Mouse (Mus musculus): ENCODE results near the gene Rabl2. TPM values are rescaled to one million over a fixed set of nuclear protein-coding genes. Genes with fewer than 3 reads are reported as not detected.

Gene Rabl2
- polyA plus RNA-seq, 1 experiment from 2014 or later, result 82.6 TPM

- Histone ChIP-seq H3K27me3 (ENCODE audit: control insufficient read depth, insufficient read depth, low read length) (no peaks in the 10 kb centered on the region), H3K27ac (replicated peaks; ENCODE audit: low read depth, low read length) (peak overlapping the region; percentile 83), H3K36me3 (ENCODE audit: control insufficient read depth, insufficient read depth, low read length) (peaks cover 16% of the 10 kb centered on the region), H3K4me1 (ENCODE audit: control insufficient read depth, insufficient read depth, low read length) (peaks cover 10% of the 10 kb centered on the region), H3K4me2 (ENCODE audit: low read length) (peak overlapping the region; percentile 77), H3K9ac (replicated peaks; ENCODE audit: low read length) (peak overlapping the region; percentile 71), H3K9me3 (ENCODE audit: control insufficient read depth, low read length) (no peaks in the 10 kb centered on the region), H3K4me3 (replicated peaks; ENCODE audit: low read depth, low read length) (peak overlapping the region; percentile 65)
- ATAC-seq (ENCODE audit: low FRiP score, low TSS enrichment) (no peak), DNase-seq (no peak)
- WGBS, result 2% methylated on average over 30 of the region's 30 CpGs
Observed at GRCm38 (mm10) chr15:89591317-89591716, 406 bp downstream of the Rabl2 start.

DNA sequence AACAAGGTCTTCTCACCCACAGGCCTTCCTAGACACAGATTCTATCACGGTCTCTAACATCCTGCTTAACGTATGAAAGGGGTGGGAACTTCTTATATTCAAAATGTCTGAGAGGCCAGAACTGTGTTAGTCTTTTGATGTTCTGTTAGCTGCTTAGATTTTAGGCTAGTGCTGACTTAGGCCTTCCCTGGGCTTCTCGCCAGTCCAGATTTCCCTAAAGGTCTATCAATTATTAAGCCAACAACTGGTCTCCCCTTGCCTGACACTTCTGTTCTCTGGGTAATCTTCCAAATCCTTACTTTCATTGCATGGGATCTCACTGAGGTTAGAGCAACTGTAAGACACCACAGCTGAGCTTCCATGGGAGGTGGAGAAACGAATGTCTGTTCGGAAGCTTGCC, 2.6 kb downstream of the Rabl2 start:
- Histone ChIP-seq H3K27me3 (ENCODE audit: control insufficient read depth, insufficient read depth, low read length) (no peaks in the 10 kb centered on the region), H3K9ac (replicated peaks; ENCODE audit: low read length) (no peak overlapping the region), H3K4me2 (ENCODE audit: low read length) (no peak overlapping the region), H3K9me3 (ENCODE audit: control insufficient read depth, low read length) (no peaks in the 10 kb centered on the region), H3K27ac (replicated peaks; ENCODE audit: low read depth, low read length) (no peak overlapping the region), H3K4me3 (replicated peaks; ENCODE audit: low read depth, low read length) (no peak overlapping the region), H3K4me1 (ENCODE audit: control insufficient read depth, insufficient read depth, low read length) (peaks cover 10% of the 10 kb centered on the region), H3K36me3 (ENCODE audit: control insufficient read depth, insufficient read depth, low read length) (peaks cover 38% of the 10 kb centered on the region)
- ATAC-seq (ENCODE audit: low FRiP score, low TSS enrichment) (no peak), DNase-seq (no peak)
- 85% methylated on average over 5 of the region's 5 CpGs for WGBS

DNA sequence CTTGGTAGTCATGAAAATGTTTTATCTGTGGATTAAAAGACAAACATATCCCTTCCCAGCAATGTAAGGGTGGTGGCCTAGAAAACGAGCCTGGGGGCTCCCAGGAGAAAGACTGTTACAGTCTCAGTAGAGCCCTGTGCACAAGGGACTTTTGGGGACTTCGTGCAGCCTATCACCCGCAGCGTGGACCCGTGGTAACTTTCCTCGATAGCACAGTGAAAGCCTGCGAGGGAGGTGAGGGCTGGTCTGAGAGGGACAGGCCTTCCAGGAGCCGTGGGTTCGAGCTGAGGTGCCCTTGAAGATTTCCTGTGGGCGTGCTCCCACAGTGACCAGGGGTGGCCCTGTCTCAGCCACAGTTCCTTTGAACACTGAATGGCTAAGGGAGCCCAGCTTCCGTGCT, 6.1 kb downstream of the Rabl2 start:
- Histone ChIP-seq H3K36me3 (ENCODE audit: control insufficient read depth, insufficient read depth, low read length) (peaks cover 55% of the 10 kb centered on the region), H3K4me2 (ENCODE audit: low read length) (no peak overlapping the region), H3K4me1 (ENCODE audit: control insufficient read depth, insufficient read depth, low read length) (peaks cover 2% of the 10 kb centered on the region), H3K27ac (replicated peaks; ENCODE audit: low read depth, low read length) (no peak overlapping the region), H3K9ac (replicated peaks; ENCODE audit: low read length) (no peak overlapping the region), H3K4me3 (replicated peaks; ENCODE audit: low read depth, low read length) (no peak overlapping the region), H3K9me3 (ENCODE audit: control insufficient read depth, low read length) (no peaks in the 10 kb centered on the region), H3K27me3 (ENCODE audit: control insufficient read depth, insufficient read depth, low read length) (no peaks in the 10 kb centered on the region)
- WGBS, result 91% methylated on average over 11 of the region's 11 CpGs
- DNase-seq (no peak), ATAC-seq (ENCODE audit: low FRiP score, low TSS enrichment) (no peak)

- DNase-seq (no peak), ATAC-seq (ENCODE audit: low FRiP score, low TSS enrichment) (no peak)
- Histone ChIP-seq H3K9ac (replicated peaks; ENCODE audit: low read length) (no peak overlapping the region), H3K36me3 (ENCODE audit: control insufficient read depth, insufficient read depth, low read length) (peaks cover 55% of the 10 kb centered on the region), H3K4me2 (ENCODE audit: low read length) (no peak overlapping the region), H3K9me3 (ENCODE audit: control insufficient read depth, low read length) (no peaks in the 10 kb centered on the region), H3K27me3 (ENCODE audit: control insufficient read depth, insufficient read depth, low read length) (no peaks in the 10 kb centered on the region), H3K4me1 (ENCODE audit: control insufficient read depth, insufficient read depth, low read length) (no peaks in the 10 kb centered on the region), H3K4me3 (replicated peaks; ENCODE audit: low read depth, low read length) (no peak overlapping the region), H3K27ac (replicated peaks; ENCODE audit: low read depth, low read length) (no peak overlapping the region)
- 92% methylated on average over 5 of the region's 5 CpGs for WGBS
Observed at GRCm38 (mm10) chr15:89585101-89585500, 6.6 kb downstream of the Rabl2 start.

- Histone ChIP-seq H3K4me3 (replicated peaks; ENCODE audit: low read depth, low read length) (no peak overlapping the region), H3K27ac (replicated peaks; ENCODE audit: low read depth, low read length) (no peak overlapping the region), H3K36me3 (ENCODE audit: control insufficient read depth, insufficient read depth, low read length) (peaks cover 49% of the 10 kb centered on the region), H3K27me3 (ENCODE audit: control insufficient read depth, insufficient read depth, low read length) (no peaks in the 10 kb centered on the region), H3K9me3 (ENCODE audit: control insufficient read depth, low read length) (no peaks in the 10 kb centered on the region), H3K4me2 (ENCODE audit: low read length) (no peak overlapping the region), H3K9ac (replicated peaks; ENCODE audit: low read length) (no peak overlapping the region), H3K4me1 (ENCODE audit: control insufficient read depth, insufficient read depth, low read length) (no peaks in the 10 kb centered on the region)
- no peak for DNase-seq
- ATAC-seq (ENCODE audit: low FRiP score, low TSS enrichment), result no peak
- 87% methylated on average over 7 of the region's 7 CpGs for WGBS
Observed at GRCm38 (mm10) chr15:89582494-89582893, 9.2 kb downstream of the Rabl2 start.

- ATAC-seq (ENCODE audit: low FRiP score, low TSS enrichment) (no peak), DNase-seq (no peak)
- WGBS, result 74% methylated on average over 8 of the region's 8 CpGs
- no peak overlapping the region for H3K27ac ChIP-seq (replicated peaks; ENCODE audit: low read depth, low read length)
- H3K9ac ChIP-seq (replicated peaks; ENCODE audit: low read length), result no peak overlapping the region
- H3K36me3 ChIP-seq (ENCODE audit: control insufficient read depth, insufficient read depth, low read length), result 0 out of 2 replicates have a peak, but pooled peaks cover 4% of the 10 kb centered on the region
- H3K4me2 ChIP-seq (ENCODE audit: low read length), result no peak overlapping the region
- H3K27me3 ChIP-seq (ENCODE audit: control insufficient read depth, insufficient read depth, low read length), result no peaks in the 10 kb centered on the region
- no peaks in the 10 kb centered on the region for H3K9me3 ChIP-seq (ENCODE audit: control insufficient read depth, low read length)
- no peak overlapping the region for H3K4me3 ChIP-seq (replicated peaks; ENCODE audit: low read depth, low read length)
- no peaks in the 10 kb centered on the region for H3K4me1 ChIP-seq (ENCODE audit: control insufficient read depth, insufficient read depth, low read length)
Observed at GRCm38 (mm10) chr15:89572147-89572546, 19.6 kb downstream of the Rabl2 start.

- Histone ChIP-seq H3K4me2 (ENCODE audit: low read length) (no peak within 1 kb of the TSS), H3K27me3 (ENCODE audit: control insufficient read depth, insufficient read depth, low read length) (no peaks in the 10 kb centered on the region), H3K4me1 (ENCODE audit: control insufficient read depth, insufficient read depth, low read length) (no peaks in the 10 kb centered on the region), H3K9me3 (ENCODE audit: control insufficient read depth, low read length) (no peaks in the 10 kb centered on the region), H3K4me3 (replicated peaks; ENCODE audit: low read depth, low read length) (no peak within 1 kb of the TSS), H3K9ac (replicated peaks; ENCODE audit: low read length) (no peak within 1 kb of the TSS), H3K27ac (replicated peaks; ENCODE audit: low read depth, low read length) (no peak within 1 kb of the TSS), H3K36me3 (ENCODE audit: control insufficient read depth, insufficient read depth, low read length) (0 out of 2 replicates have a peak, but pooled peaks cover 4% of the 10 kb centered on the region)
- DNase-seq (no peak), ATAC-seq (ENCODE audit: low FRiP score, low TSS enrichment) (no peak)
- WGBS, result 89% methylated on average over 6 of the region's 6 CpGs
Observed at GRCm38 (mm10) chr15:89568114-89568513, 23.6 kb downstream of the Rabl2 start, which contains the start of gene Acr. Gene Acr (plus strand): TSS chr15:89568326.

DNA sequence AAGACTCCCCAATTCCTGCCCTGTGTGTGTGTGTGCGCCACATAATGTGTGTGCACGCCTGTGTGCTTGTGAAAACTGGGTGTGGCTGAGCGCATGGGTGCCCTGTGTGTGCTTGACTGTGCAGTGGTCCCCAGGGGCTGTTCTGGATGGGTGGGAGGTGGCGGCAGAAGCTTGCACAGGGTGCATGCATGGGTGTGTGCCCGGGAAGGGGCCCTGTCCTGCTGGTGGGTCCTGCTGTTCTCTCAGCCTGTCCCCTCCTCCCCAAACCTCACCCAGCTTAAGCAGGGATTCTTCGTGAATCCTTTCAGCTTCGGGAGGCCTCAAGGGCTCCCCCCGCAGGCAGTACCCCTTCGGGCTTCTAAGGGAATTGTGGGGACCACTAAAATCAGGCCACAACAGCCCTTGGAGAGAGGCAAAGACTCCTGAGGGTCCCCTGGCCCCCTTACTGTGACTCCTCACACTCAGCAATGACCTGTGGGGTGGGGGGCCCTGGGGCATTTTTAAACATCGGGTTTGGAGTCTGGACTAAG, 32.5 kb downstream of the Rabl2 start:
- Histone ChIP-seq H3K4me3 (replicated peaks; ENCODE audit: low read depth, low read length) (no peak overlapping the region), H3K4me2 (ENCODE audit: low read length) (no peak overlapping the region), H3K9me3 (ENCODE audit: control insufficient read depth, low read length) (no peaks in the 10 kb centered on the region), H3K4me1 (ENCODE audit: control insufficient read depth, insufficient read depth, low read length) (no peaks in the 10 kb centered on the region), H3K27me3 (ENCODE audit: control insufficient read depth, insufficient read depth, low read length) (peaks cover 29% of the 10 kb centered on the region), H3K27ac (replicated peaks; ENCODE audit: low read depth, low read length) (no peak overlapping the region), H3K9ac (replicated peaks; ENCODE audit: low read length) (no peak overlapping the region), H3K36me3 (ENCODE audit: control insufficient read depth, insufficient read depth, low read length) (0 out of 2 replicates have a peak, but pooled peaks cover 2% of the 10 kb centered on the region)
- 38% methylated on average over 10 of the region's 10 CpGs for WGBS
- ATAC-seq (ENCODE audit: low FRiP score, low TSS enrichment) (no peak), DNase-seq (no peak)

- H3K9ac ChIP-seq (replicated peaks; ENCODE audit: low read length), result no peak overlapping the region
- H3K4me3 ChIP-seq (replicated peaks; ENCODE audit: low read depth, low read length), result no peak overlapping the region
- H3K27ac ChIP-seq (replicated peaks; ENCODE audit: low read depth, low read length), result no peak overlapping the region
- H3K36me3 ChIP-seq (ENCODE audit: control insufficient read depth, insufficient read depth, low read length), result 0 out of 2 replicates have a peak, but pooled peaks cover 2% of the 10 kb centered on the region
- H3K4me2 ChIP-seq (ENCODE audit: low read length), result peak overlapping the region; percentile 30
- 4% methylated on average over 34 of the region's 34 CpGs for WGBS
- DNase-seq, result peak; percentile 37
- ATAC-seq (ENCODE audit: low FRiP score, low TSS enrichment), result no peak
- H3K27me3 ChIP-seq (ENCODE audit: control insufficient read depth, insufficient read depth, low read length), result peaks cover 29% of the 10 kb centered on the region
- H3K4me1 ChIP-seq (ENCODE audit: control insufficient read depth, insufficient read depth, low read length), result no peaks in the 10 kb centered on the region
- H3K9me3 ChIP-seq (ENCODE audit: control insufficient read depth, low read length), result no peaks in the 10 kb centered on the region
Observed at GRCm38 (mm10) chr15:89557996-89558390, 33.7 kb downstream of the Rabl2 start.

Data from midbrain, embryonic 14.5 days (tissue).